Mouse (Mus musculus): ENCODE measurements at regions not wholly inside any gene's neighbourhood (a gene's known extent, or its start where the extent isn't known, plus 50 kb on each side); places are given as distances from the start of the nearest gene placed in this dataset.

DNA sequence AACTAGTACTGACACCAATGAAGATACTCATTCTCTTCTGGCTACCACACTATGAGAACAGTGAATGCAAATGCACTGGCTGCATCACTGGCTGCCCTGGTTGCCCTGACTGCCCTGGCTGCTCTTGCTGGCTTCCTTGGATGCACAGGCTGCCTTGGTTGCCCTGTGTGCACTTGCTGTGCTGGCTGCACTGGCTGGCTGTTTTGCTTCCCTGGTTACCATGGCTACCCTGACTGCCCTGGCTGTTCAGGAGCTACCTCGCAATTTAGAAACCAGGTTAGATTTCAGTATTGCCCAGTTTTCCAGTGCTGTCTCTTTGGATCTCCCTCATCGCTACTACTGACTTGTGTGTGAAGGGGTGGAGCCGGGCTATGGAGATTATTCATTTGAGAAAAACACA lies 175.7 kb downstream of the Fat4 start:
- in situ Hi-C loops (cut with MseI, MboI) = no loop called here

DNA sequence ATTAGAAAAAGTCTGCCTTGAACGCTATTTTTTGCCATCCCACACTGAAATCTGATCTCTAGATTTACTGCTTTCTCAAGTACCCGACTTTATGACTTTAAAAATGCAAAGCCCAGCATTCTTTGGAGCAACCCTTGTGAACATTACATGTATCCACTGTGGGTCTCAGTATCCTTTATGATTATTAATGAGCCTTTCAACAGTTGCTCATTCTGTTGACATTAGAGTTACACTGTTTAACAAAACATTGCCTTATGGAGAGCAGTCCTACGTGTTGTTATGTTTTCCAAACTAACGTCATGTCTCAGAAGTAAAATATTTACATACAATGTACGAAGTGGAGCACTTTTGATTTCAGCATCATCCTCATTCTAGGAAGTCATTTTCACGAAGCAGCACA lies 178.7 kb downstream of the Fat4 start:
- in situ Hi-C loops (cut with MseI, MboI) = no loop called here

DNA sequence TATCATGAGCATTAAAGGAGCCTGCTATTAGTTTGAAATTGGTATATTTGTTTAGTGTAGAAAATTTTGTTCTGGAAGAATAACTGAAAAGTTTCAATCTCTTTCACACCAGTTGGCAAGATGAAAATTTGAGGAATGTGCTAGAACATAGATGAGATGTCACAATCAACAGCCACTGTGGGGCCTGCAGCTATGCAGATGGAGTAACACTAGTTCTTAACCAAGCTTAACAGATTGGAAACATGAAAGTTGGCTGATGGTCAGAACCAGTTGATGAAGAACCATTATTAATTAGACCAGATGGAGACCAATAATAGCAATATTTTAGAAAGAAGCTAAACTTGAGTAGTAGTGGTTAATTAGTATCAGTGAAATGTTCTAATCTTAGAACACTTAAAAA lies 182.3 kb downstream of the Fat4 start:
- in situ Hi-C loops (cut with MseI, MboI) = no loop called here

DNA sequence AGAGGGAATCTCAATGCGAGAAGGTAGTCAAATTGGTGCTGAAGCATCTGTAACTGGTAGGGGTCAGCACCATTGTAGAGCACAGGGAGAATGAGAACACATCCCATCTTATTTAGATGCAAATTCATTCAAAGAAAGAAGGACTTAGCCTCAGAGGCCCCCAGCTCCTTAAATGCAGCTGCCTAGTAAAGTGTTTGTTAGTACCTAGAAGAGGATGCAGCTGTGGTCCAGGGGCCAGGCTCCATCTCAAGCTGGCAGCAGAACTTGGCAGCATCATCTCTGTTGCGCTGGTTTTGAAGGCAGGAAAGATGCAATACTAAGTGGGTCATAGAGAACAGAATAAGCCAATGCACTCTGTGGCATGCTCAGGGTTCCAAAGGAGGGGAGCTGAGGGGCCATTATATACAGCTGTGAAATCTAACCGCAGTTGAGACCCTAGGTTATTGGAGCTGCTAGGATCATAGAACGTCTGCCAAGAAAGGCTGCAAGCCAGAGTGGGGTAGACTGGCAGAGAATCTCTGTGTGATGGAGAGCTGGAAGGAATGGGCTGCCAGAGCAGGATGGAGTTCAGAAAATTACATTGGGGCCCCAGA lies 196.0 kb downstream of the Fat4 start:
- in situ Hi-C loops (cut with MseI, MboI) = no loop called here

DNA sequence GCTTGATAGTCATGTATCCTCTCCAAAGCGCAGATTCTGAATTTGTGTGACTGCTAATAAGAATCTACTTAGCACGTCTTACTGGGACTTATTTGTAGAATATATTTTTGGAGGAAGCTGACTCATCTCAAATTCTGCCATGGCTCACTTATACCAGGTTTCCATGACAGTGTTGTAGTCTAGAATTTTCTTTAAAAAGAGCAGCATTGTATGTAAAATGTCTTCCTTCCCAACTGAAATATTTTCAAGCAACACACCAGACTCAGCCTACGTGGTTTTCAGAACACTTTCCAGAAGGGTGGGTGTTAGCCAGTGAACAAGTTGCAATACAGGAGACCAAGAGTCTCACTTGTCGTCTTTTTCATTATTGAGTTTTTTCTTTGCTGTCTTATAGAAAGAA lies 202.2 kb downstream of the Fat4 start:
- in situ Hi-C loops (cut with MseI, MboI) = no loop called here

DNA sequence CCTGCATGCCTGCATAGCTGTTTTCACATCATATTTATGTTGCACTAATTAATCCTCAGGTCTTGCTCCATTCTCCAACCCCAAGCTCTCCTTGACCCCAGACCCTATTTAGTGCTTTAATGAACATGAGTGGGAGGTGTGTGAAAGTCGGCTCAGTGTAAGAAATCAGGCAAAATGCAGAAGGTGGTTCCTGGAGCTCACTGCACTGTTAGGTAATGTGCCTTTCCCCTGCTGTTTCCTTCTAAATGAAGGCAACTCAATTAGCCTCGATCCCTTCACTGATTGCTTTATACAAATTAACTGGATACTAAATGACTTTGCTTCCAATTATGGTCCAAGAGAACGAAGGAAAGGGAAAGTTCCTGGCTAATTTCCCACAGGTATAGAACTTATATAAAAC lies 215.6 kb downstream of the Fat4 start:
- in situ Hi-C loops (cut with MseI, MboI) = no loop called here

DNA sequence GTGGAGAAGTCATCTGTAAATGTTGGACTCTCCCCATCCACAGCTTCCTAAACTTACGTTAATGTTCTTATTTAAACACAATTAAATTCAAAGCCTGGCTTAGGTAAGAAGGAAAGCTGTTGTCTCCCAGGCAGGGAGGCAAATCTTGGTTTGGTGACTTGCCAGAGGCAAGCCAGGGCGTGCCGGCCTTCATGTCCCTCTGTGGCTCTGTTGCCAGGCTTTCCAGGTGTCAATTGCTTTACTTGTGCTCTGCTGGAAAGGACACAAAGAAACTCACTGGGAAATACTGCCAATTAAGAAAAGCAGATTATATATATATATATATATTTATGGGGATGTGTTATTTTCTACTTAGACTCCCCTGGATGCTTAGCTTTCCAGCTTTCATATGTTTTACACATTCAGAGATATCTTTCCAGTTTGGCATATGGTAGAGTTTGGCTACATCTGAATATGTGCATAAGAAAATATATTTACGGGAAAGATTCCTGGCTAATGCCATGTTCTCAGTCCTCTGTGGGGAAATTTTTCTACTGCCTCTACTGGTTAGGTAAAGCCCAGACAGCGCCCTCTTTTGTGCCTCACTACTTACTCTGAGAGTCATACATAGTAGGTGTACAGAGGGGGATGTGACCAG lies 223.1 kb downstream of the Fat4 start:
- in situ Hi-C loops (cut with MseI, MboI) = no loop called here

DNA sequence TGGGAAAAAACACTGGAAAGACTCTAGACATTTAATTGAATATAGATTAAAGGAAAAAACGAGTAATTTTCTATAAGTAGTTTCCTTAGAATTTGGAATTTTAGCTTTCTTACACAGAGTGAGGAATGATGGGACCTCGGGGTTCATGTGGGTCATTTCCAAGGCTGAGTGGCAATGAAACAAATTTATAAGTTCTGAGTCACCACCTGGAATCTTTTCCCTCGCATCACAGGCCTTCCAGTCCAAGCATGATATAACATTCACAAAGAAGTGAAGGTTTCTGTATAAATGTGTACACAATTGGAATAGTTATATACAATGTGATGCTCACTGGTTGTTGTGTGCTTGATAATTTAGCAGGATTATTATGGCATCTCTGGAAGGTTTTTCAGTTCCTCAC lies 227.3 kb downstream of the Fat4 start:
- in situ Hi-C loops (cut with MseI, MboI) = no loop called here

DNA sequence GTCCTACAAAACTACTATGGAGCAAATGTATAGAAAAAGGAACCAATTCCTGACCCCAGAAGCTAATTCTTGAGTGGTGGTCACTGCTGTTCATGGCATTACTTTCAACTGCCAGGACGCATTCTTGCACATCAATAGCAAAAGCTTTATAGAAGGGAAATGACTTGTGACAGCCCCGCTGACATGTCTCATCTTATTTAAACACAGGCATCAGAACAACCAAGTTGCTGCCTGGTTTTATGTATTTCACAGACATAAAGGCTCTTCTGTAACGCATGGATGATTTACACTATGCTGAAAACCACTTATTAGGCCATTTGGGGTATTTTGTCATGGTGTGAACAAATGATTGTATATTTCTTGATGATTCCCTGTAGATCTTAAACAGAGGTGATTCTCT lies 228.1 kb downstream of the Fat4 start:
- in situ Hi-C loops (cut with MseI, MboI) = no loop called here

DNA sequence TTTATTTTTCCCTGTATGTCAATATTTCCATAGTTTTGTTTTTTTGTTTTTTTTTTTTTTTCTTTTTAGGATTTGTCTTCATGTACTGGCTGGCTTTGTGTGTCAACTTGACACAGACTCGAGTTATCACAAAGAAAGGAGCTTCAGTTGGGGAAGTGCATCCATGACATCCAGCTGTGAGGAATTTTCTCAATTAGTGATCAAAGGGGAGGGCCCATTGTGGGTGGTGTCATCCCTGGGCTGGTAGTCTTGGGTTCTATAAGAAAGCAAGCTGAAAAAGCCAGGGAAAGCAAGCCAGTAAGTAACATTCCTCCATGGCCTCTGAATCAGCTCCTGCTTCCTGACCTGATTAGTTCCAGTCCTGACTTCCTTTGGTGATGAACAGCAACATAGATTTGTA lies 228.7 kb downstream of the Fat4 start:
- in situ Hi-C loops (cut with MseI, MboI) = no loop called here

DNA sequence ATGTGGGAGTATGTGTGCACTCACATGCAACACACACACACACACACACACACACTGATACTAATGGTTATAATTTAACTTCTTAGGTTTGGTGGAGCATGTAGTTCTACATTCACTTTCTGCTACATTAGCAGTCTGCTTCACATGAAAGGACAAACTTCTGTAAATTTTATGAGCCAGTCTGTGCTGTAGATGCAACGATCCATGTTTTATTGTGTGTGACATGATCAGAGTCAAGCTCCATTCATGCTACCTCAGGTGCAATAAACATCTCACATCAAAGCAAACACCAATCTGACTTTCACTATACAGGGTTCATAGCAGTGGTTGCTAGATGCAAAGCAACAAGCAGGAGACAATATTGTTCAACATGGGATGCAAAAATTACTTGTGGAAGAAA lies 235.5 kb downstream of the Fat4 start:
- in situ Hi-C loops (cut with MseI, MboI) = no loop called here

DNA sequence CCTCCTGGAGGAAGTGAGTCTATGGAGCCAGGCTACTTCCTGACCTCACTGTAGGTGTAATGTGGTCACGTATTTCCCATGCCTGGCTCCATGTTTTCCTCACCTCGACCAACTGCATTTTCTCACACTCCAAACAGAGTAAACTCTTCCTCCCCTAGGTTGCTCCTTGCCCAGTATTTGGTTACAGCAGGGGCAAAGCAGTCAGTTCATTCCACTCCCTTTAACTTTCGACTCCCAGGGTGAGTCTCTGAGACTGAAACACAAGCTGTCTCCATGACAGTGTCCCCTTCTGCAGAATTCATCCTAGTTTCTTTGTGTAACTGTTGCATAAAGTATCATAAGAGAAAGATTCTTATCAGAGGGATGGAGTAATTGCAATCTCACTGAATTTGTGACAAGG lies 243.8 kb downstream of the Fat4 start:
- in situ Hi-C loops (cut with MseI, MboI) = no loop called here

DNA sequence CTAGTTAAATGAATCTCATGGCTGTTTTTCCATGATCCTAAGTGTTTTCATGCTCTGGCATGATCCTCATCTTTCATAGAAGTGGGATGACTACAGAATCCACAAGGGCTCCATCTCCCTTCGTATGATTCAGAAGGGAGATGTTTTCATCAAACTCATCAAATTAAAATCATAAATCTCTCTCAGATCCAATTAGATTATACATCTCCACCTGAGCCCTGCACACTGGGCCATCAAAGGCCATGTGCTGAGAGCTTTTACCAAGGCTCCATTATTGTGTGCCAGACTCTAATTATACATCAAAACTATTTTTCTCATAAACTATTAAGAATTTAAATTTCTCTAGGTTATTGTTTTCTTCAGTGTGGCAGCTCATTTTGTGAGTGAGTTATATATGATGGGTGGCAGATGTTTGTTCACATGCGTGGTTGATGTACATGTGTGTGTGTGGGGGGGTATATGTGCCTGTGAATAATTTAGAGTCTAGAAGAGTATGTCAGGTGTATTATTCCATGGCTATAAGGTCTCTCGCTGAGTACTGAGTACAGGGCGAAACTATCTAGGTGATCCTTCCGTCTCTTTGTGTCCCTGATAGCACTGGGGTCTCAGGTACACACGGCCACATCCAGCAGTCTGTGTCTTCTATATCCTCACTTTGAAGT lies 278.4 kb downstream of the Fat4 start:
- in situ Hi-C loops (cut with MseI, MboI) = no loop called here

DNA sequence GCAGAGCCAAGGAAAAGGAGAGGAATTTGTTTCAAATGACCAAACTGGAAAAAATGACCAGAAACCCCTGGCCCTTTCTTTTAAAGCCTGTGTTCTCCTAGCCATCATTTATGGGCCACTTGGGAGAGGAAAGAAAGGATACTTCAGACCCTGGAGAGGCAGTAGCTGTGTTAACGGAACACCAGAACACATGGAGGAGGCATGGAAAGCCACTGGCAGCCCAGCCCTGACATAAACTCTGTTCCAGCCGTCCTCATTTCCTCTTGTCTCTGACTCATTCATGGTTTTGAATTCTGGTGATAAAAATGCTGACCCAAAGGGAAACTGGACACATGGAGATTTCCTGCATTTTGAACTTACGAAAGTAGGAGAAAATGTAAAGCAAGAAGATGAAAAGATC lies 295.9 kb downstream of the Fat4 start:
- in situ Hi-C loops (cut with MseI, MboI) = no loop called here

DNA sequence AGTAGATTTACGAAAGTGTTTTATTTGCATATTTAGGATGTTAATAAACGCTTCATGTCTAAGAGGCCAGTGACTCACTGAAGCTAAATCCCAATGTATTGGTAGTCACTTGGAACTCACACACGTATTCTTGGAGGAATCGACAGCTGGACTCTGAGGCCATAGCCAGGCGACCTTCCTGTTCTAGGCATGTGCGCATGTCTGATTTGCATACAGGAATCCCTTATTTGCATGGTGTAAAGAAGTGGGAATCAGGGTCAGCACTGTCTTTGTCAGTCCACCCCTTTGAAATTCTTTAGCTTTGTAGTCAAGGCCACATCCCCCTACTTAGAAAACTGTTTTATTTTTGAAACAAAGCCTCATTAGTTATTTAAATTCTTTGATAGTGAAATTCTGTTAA lies 308.4 kb downstream of the Fat4 start:
- in situ Hi-C loops (cut with MseI, MboI) = no loop called here

DNA sequence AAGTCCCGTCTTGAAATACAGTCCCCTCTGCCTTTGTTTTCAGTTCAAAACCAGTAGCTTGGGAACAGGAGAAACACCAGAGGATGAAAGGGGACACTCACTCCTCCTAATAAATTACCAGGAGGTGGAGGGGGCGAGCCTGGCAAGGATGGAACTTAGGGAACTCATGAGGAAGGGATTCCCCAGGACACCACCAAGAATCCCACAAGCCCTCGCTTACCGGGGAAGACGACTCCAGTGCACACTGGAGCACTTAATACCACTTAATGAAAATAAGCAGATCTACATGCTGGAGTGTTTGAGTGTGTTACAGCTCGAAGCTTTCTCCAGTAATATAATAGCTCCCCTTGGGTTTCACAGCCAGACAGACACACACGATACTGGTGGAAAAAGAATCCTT lies 315.9 kb downstream of the Fat4 start:
- in situ Hi-C loops (cut with MseI, MboI) = no loop called here

DNA sequence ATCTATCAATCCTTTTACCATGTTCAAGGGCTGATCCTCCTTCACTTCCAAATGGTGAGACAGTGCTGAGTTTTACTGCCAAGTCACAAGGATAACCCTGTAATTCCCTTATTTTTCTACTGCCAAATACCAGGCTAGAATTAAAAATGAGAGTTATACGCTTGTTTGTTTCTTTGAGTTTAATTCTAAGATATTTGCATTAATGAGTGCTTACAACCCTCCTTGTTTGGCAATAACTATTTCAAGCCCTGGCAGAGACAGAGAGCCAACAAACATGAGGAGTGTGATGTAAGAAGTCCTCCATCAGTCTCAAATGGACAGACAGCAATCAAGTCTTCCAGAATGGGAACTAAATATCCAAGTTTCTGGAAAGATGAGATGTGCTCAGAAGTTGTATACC lies 321.9 kb downstream of the Fat4 start:
- in situ Hi-C loops (cut with MseI, MboI) = no loop called here

DNA sequence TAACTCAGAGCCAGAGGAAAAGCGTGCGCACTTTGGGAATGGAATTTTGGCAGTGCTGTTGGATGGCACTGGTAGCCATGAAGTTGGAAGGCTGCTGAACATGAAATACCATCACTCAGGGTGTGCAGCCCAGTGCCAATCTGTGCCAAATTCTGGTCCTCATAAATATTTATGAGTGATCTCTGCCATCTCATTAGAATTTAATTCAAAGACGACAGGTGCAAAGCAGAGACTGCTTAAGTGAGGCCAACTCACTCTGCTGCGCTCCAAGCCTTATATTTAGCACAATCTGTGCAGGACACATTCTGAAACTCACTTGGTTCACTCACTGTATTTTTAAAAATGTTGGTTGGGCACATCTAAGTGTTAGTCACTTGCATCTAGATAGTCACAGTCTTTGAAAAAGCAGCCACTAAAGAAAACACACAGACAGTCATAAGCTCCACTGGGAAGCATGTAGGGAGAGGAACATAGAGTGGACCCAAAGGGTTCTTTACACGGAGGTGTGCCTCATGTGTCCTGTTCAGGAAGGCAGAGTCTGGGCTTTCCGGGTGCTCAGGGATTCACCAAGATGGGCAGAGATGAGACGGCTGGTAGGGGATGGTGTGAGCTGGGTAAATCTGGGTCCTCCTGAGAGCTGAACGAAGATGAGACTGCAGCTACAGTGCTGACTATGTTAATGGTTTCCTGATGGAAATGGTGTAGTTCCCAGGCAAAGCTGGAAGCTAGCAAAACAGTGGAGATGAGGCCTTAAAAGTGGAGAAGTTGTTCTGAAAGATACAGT lies 322.8 kb downstream of the Fat4 start:
- in situ Hi-C loops (cut with MseI, MboI) = no loop called here

DNA sequence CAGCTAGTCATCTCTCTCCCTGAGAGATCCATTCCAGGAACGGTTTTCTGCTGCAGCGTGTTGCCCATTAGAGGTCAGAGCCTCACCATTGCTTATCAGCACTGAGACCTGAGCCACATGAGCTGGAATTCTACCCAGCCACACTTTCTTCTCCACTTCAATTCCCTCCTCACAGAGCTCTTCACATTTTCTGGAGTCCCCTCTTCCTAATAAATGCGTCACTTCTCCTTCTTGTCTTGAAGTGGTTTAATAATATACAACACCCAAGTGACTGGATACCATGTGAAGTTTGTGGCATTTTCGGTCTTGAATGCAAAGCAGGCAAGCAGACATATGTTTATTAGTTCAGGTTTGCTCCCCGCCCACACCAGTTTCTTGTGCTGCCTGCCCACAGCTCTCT lies 324.9 kb downstream of the Fat4 start:
- in situ Hi-C loops (cut with MseI, MboI) = no loop called here

DNA sequence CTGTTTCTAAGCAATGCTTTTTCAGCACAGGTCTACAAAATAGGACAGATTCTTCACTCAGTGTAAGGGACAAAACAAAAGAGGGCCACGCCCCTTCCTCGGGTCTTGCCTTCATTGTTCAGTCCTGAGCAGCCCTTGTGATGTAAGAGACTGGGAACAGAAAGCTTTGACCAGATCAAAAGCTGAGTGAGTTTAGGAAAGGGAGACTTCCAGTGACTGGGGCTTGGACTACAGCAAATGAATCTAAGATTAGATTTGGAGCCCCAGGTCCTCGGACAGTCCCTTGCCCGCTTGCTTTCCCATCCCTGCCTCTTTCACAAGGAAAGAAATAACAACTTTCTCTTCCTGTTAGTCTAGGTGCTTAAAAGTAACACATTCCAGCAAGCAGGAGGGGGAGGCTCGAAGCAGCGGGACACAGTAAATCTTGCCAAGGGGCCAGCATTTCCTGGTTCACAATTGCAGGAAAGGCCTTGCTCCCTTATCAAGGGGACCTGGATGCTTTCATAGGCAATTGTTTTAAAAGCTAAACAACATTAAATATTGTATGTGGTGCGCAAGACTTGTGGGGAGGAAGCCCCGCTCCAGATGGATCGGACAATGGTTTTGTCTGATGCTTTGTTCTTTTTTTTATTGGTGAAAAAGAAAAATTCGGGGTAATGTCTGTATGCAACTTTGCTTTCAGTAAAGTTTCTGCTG lies 333.4 kb downstream of the Fat4 start:
- in situ Hi-C loops (cut with MseI, MboI) = no loop called here

DNA sequence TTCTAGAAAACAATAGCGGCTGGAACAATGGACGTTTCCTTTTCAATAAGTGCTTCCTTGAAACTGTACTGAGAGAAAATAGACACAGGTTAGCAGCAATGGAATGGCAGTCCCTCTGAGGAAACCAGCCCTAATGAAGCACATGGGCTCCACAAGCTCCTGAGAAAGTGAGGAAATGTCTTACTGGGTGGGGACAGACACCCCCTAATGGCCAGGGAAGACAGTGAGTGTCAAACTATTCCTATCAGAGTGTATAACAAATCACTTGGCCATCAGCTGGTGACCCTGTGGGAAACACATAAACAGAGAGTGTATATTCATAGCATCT lies 333.9 kb downstream of the Fat4 start:
- in situ Hi-C loops (cut with MseI, MboI) = no loop called here

DNA sequence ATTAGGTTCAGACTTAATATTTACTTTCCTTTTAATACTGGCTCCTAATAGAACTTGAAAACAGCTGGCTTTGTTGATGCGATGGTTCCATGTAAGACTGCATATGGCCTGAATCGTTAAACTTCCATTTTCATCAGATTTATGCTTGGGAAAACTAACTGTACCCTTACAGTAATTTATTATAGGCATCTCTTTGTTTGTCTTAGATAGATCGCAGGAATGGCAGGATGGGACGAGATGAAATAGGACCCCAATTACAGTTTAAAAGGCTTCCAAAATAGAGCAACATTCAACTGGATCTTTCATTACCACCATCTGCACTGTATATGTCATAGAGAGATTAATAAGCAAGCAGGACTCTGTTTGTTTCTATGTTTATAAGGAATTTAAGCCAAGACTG lies 335.3 kb downstream of the Fat4 start:
- in situ Hi-C loops (cut with MseI, MboI) = no loop called here
